8 mouse cellular contexts compared by ENCODE assay signal in the genomic region with DNA sequence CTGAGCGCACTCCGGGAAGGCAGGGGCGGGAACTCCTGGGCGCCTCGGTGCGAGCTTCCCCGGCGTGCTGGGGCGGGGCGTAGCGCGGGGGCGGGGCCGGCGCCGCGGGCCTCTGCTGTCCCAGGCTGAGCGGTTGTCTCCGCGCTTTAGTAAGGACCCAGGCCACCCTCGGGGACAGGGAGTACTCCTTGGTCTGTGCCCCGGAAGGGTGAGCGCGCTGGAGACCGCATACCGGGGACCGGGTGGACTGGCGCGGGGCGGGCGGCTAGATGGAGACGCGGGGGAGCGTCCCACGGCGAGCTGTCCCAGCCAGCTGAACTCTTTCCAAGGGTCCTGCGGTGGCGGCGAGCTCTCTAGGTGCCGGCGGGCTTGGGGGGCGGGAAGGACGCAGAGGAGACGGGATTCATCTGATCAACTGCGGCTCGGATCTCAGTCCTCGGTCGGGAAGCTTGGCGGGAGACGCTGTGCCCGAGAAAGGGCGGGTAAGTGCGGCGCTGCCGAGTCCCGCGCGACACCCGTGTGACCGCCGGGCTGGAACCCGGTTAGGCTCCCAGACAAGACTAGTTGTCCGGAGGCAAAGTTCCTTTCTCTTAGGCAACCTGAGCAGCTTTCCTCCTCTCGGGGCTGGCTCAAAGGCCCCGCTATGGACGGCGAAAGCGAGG. TPM values are rescaled to one million over a fixed set of nuclear protein-coding genes. Genes with fewer than 3 reads are reported as not detected.
DNase-seq lines count a peak whose midpoint lies in the region; ATAC-seq and TF ChIP-seq lines count a peak whose summit lies in the region.

No protein-coding gene starts in this region.

- DNase-seq in cerebellum, adult 2 months, result peak; percentile 22 to 30
- DNase-seq in embryo, embryonic 10 days (ENCODE audit: low spot score), result peak; percentile 56
- peak; percentile 96 for DNase-seq in heart, adult 11 months
- peak; percentile 72 for DNase-seq in liver, embryonic 11.5 days (ENCODE audit: low spot score)
- DNase-seq in thymus, postnatal 25 days, result peak; percentile 2

- TF ChIP-seq CTCF in cerebellum, adult 2 months (IDR thresholded peaks at IDR 0.05; ENCODE audit: borderline replicate concordance, insufficient read depth, low read depth, low read length), result no peak
- TF ChIP-seq CTCF in intestine, postnatal 0 days (IDR thresholded peaks at IDR 0.05; ENCODE audit: low read depth), result 0 out of 2 replicates have a peak, but pooled peaks have one; percentile 1

- H3K79me2 ChIP-seq in myocyte (ENCODE audit: control insufficient read depth, insufficient read depth), result no peaks in the 10 kb centered on the region

- H3ac ChIP-seq in myocyte (ENCODE audit: control insufficient read depth, insufficient read length), result peak overlapping the region; percentile 48

- H3K4me1 ChIP-seq in cerebellum, adult 2 months (ENCODE audit: control insufficient read depth, insufficient read depth, low read length), result no peaks in the 10 kb centered on the region
- peaks cover 12% of the 10 kb centered on the region; the same call in 1 of the 2 replicates for H3K4me1 ChIP-seq in intestine, postnatal 0 days (replicated peaks; ENCODE audit: control insufficient read depth, insufficient read depth, low read length)
- H3K4me1 ChIP-seq in liver, embryonic 11.5 days (replicated peaks; ENCODE audit: control insufficient read depth, insufficient read depth, low read length), result no peaks in the 10 kb centered on the region

- TF ChIP-seq POLR2A in cerebellum, adult 2 months (IDR thresholded peaks at IDR 0.05; ENCODE audit: borderline replicate concordance, insufficient read depth, low read length), result no peak
- peak; percentile 60 for TF ChIP-seq POLR2A in myocyte (IDR thresholded peaks at IDR 0.05; ENCODE audit: insufficient read length, low read depth)

- peak overlapping the region; percentile 67 for H3K4me2 ChIP-seq in intestine, postnatal 0 days (replicated peaks; ENCODE audit: low read depth)
- H3K4me2 ChIP-seq in liver, embryonic 11.5 days, result peak overlapping the region; percentile 89
- peak overlapping the region; percentile 87 for H3K4me2 ChIP-seq in myocyte (ENCODE audit: low read depth)

- no peak for ATAC-seq in cerebellum, adult (ENCODE audit: insufficient number of reproducible peaks, low FRiP score, low TSS enrichment)
- ATAC-seq in intestine, postnatal 0 days, result peak; percentile 96
- ATAC-seq in liver, embryonic 11.5 days (replicated peaks; ENCODE audit: low FRiP score), result peak; percentile 86

- peak overlapping the region; percentile 65 for H3K9ac ChIP-seq in intestine, postnatal 0 days (ENCODE audit: low read depth, low read length)
- peak overlapping the region; percentile 30; the same call in 1 of the 2 replicates for H3K9ac ChIP-seq in liver, embryonic 11.5 days (ENCODE audit: low read depth, low read length)

- no peaks in the 10 kb centered on the region for H3K36me3 ChIP-seq in intestine, postnatal 0 days (ENCODE audit: control insufficient read depth, insufficient read depth)
- no peaks in the 10 kb centered on the region for H3K36me3 ChIP-seq in liver, embryonic 11.5 days (ENCODE audit: control insufficient read depth, insufficient read depth, low read length)
- H3K36me3 ChIP-seq in myocyte (ENCODE audit: control insufficient read depth, insufficient read depth), result no peaks in the 10 kb centered on the region

- H3K4me3 ChIP-seq in cerebellum, adult 2 months (replicated peaks; ENCODE audit: insufficient read depth, low read depth, low read length), result peak overlapping the region; percentile 29
- H3K4me3 ChIP-seq in intestine, postnatal 0 days (ENCODE audit: low read depth, low read length), result peak overlapping the region; percentile 85
- H3K4me3 ChIP-seq in liver, embryonic 11.5 days (ENCODE audit: low read depth, low read length), result peak overlapping the region; percentile 60
- peak overlapping the region; percentile 55 for H3K4me3 ChIP-seq in myocyte

- WGBS in cerebellum, adult 2 months, result 1% methylated on average over 68 of the region's 68 CpGs
- WGBS in intestine, postnatal 0 days, result 1% methylated on average over 67 of the region's 68 CpGs
- WGBS in liver, embryonic 11.5 days, result under 1% methylated on average over 67 of the region's 68 CpGs

- H3K9me3 ChIP-seq in intestine, postnatal 0 days (ENCODE audit: control insufficient read depth), result no peaks in the 10 kb centered on the region
- H3K9me3 ChIP-seq in liver, embryonic 11.5 days (ENCODE audit: control insufficient read depth, low read length), result no peaks in the 10 kb centered on the region

- H3K27me3 ChIP-seq in cerebellum, adult 2 months (ENCODE audit: control insufficient read depth, insufficient read depth, low read length), result no peaks in the 10 kb centered on the region; the same call in 1 of the 2 replicates
- no peaks in the 10 kb centered on the region for H3K27me3 ChIP-seq in intestine, postnatal 0 days (replicated peaks; ENCODE audit: control insufficient read depth, insufficient read depth, low read length)
- H3K27me3 ChIP-seq in liver, embryonic 11.5 days (replicated peaks; ENCODE audit: control insufficient read depth, insufficient read depth, low read length), result peaks cover 34% of the 10 kb centered on the region
- H3K27me3 ChIP-seq in myocyte (ENCODE audit: control insufficient read depth, insufficient read depth, insufficient read length), result no peaks in the 10 kb centered on the region

- no peak overlapping the region for H3K27ac ChIP-seq in cerebellum, adult 2 months (ENCODE audit: insufficient read depth, low read length)
- H3K27ac ChIP-seq in intestine, postnatal 0 days (ENCODE audit: low read depth, low read length), result peak overlapping the region; percentile 89
- H3K27ac ChIP-seq in liver, embryonic 11.5 days (ENCODE audit: low read depth, low read length), result no peak overlapping the region

TF ChIP-seq in myocyte, 11 proteins besides CTCF, POLR2A, EP300 and RAD21:
- no peak for TF ChIP-seq SRF (IDR thresholded peaks at IDR 0.05; ENCODE audit: control insufficient read depth, insufficient read length, low read depth)
- no peak for TF ChIP-seq TCF12 (IDR thresholded peaks at IDR 0.05; ENCODE audit: insufficient read depth, poor library complexity, severe bottlenecking)
- no peak for TF ChIP-seq USF1 (IDR thresholded peaks at IDR 0.05; ENCODE audit: low read depth)
- no peak for TF ChIP-seq MAX (IDR thresholded peaks at IDR 0.05; ENCODE audit: low read depth)
- TF ChIP-seq E2F4 (IDR thresholded peaks at IDR 0.05; ENCODE audit: insufficient read depth), result no peak
- no peak for TF ChIP-seq POLR2AphosphoS2 (IDR thresholded peaks at IDR 0.05; ENCODE audit: insufficient read length, low read depth)
- no peak for TF ChIP-seq TCF3 (IDR thresholded peaks at IDR 0.05; ENCODE audit: insufficient read length, low read depth)
- TF ChIP-seq CEBPB (IDR thresholded peaks at IDR 0.05; ENCODE audit: insufficient read depth, poor library complexity, severe bottlenecking), result no peak
- no peak for TF ChIP-seq MYOD1 (IDR thresholded peaks at IDR 0.05; ENCODE audit: control insufficient read depth in 1 of 3, insufficient read length in 2 of 3, low read depth in 2 of 3)

RNA-seq across cellular contexts. Expression of a gene that starts 0.8 kb away (rescaled TPM):
- polyA plus RNA-seq in cerebellum, adult 2 months (2012; rRNA removed), result 26.1 and 26.9 TPM in 2 replicates
- polyA plus RNA-seq in intestine, postnatal 0 days (2015; fragmentation: Nextera tagmentation; extraction: Ambion mirVana), result 13.0 and 15.7 TPM in 2 replicates
- polyA plus RNA-seq in liver, embryonic 11.5 days (2014; fragmentation: Nextera tagmentation; extraction: Ambion mirVana), result 0.62 and 0.92 TPM in 2 replicates
- 4.1 TPM for polyA plus RNA-seq in myocyte (2012; fragmentation: generic; extraction: Trizol)

Comparison
In these comparisons a context has a peak if more than half of its experiments do, and no peak if none do; other contexts are left out.
1. DNase-seq: peak in every context shown above with its lines; median percentile 96 in heart, adult 11 months; 72 in liver, embryonic 11.5 days; 56 in embryo, embryonic 10 days; 26 in cerebellum, adult 2 months; 2 in thymus, postnatal 25 days.
2. H3K4me3 ChIP-seq: peak in every context shown above with its lines; median percentile 85 in intestine, postnatal 0 days; 60 in liver, embryonic 11.5 days; 55 in myocyte; 29 in cerebellum, adult 2 months.